8 mouse cellular contexts compared by ENCODE assay signal in genomic region chr3:89411490-89412393, GRCm38 (mm10). TPM values are rescaled to one million over a fixed set of nuclear protein-coding genes. Genes with fewer than 3 reads are reported as not detected.
DNase-seq lines count a peak whose midpoint lies in the region; ATAC-seq and TF ChIP-seq lines count a peak whose summit lies in the region.

Flad1 (minus strand) TSS chr3:89411870.

- H3K27ac ChIP-seq in heart, embryonic 11.5 days (ENCODE audit: low read depth, low read length): peak within 1 kb of the TSS; percentile 6; the same call in 1 of the 2 replicates
- peak within 1 kb of the TSS; percentile 57 for H3K27ac ChIP-seq in kidney, embryonic 16.5 days (ENCODE audit: low read length)
- peak within 1 kb of the TSS; percentile 93 for H3K27ac ChIP-seq in liver, adult 2 months (replicated peaks; ENCODE audit: insufficient read depth, low read depth, low read length)

- peak; percentile 100 for DNase-seq in brain, embryonic 14.5 days (ENCODE audit: low read depth)
- peak; percentile 99 for DNase-seq in liver, adult 2 months (ENCODE audit: extremely low read depth, low read depth, low spot score)
- peak; percentile 100 for DNase-seq in splenic B cell, adult 2 months (ENCODE audit: low read depth, low spot score)

- H3K4me2 ChIP-seq in heart, embryonic 11.5 days: peak within 1 kb of the TSS; percentile 67
- H3K4me2 ChIP-seq in kidney, embryonic 16.5 days (replicated peaks; ENCODE audit: low read depth, low read length): peak within 1 kb of the TSS; percentile 68
- H3K4me2 ChIP-seq in myocyte (ENCODE audit: low read depth): peak within 1 kb of the TSS; percentile 86

- no peak for TF ChIP-seq POLR2A in brain, embryonic 14.5 days (IDR thresholded peaks at IDR 0.05; ENCODE audit: borderline replicate concordance, extremely low read depth, insufficient read depth, insufficient read length, poor library complexity, severe bottlenecking)
- TF ChIP-seq POLR2A in liver, adult 2 months (IDR thresholded peaks at IDR 0.05; ENCODE audit: extremely low read depth, insufficient read depth, low read length): no peak
- TF ChIP-seq POLR2A in myocyte (IDR thresholded peaks at IDR 0.05; ENCODE audit: insufficient read length, low read depth): no peak

- H3K79me2 ChIP-seq in C2C12 (ENCODE audit: control insufficient read depth, insufficient read depth): peaks cover 30% of the 10 kb centered on the region
- H3K79me2 ChIP-seq in liver, adult 2 months (ENCODE audit: control insufficient read depth, insufficient read depth, low read length): peaks cover 5% of the 10 kb centered on the region; the same call in 1 of the 2 replicates
- H3K79me2 ChIP-seq in myocyte (ENCODE audit: control insufficient read depth, insufficient read depth): peaks cover 18% of the 10 kb centered on the region

- H3K36me3 ChIP-seq in C2C12 (ENCODE audit: control insufficient read depth, insufficient read depth) (peaks cover 41% of the 10 kb centered on the region), myocyte (ENCODE audit: control insufficient read depth, insufficient read depth) (peaks cover 11% of the 10 kb centered on the region)
- peaks cover 61% of the 10 kb centered on the region for H3K36me3 ChIP-seq in erythroblast, embryonic 14.5 days (ENCODE audit: control insufficient read depth)
- peaks cover 22% of the 10 kb centered on the region for H3K36me3 ChIP-seq in heart, embryonic 11.5 days (ENCODE audit: control insufficient read depth, insufficient read depth, low read length)
- H3K36me3 ChIP-seq in kidney, embryonic 16.5 days (ENCODE audit: insufficient read depth, low read length): peaks cover 39% of the 10 kb centered on the region
- H3K36me3 ChIP-seq in liver, adult 2 months (ENCODE audit: control insufficient read depth, insufficient read depth, low read length): peaks cover 4% of the 10 kb centered on the region
- peaks cover 7% of the 10 kb centered on the region; the same call in 1 of the 2 replicates for H3K36me3 ChIP-seq in splenic B cell, adult 2 months (ENCODE audit: control insufficient read depth, insufficient read depth, low read length, poor library complexity, severe bottlenecking)

- peak; percentile 98 for ATAC-seq in heart, embryonic 11.5 days (replicated peaks; ENCODE audit: insufficient number of reproducible peaks, low FRiP score, low TSS enrichment)
- ATAC-seq in kidney, embryonic 16.5 days (ENCODE audit: low FRiP score, low TSS enrichment): peak; percentile 100

- 6% methylated on average over 28 of the region's 28 CpGs for WGBS in heart, embryonic 11.5 days (ENCODE audit: insufficient replicate concordance)
- WGBS in kidney, embryonic 16.5 days: 5% methylated on average over 28 of the region's 28 CpGs
- 3% methylated on average over 28 of the region's 28 CpGs for WGBS in liver, adult 2 months

- H3K27me3 ChIP-seq in C2C12 (ENCODE audit: control insufficient read depth, insufficient read depth, insufficient read length) (no peaks in the 10 kb centered on the region), myocyte (ENCODE audit: control insufficient read depth, insufficient read depth, insufficient read length) (no peaks in the 10 kb centered on the region)
- H3K27me3 ChIP-seq in erythroblast, embryonic 14.5 days (ENCODE audit: control insufficient read depth): no peaks in the 10 kb centered on the region
- H3K27me3 ChIP-seq in heart, embryonic 11.5 days (ENCODE audit: control insufficient read depth, insufficient read depth, low read length): no peaks in the 10 kb centered on the region
- no peaks in the 10 kb centered on the region for H3K27me3 ChIP-seq in kidney, embryonic 16.5 days (ENCODE audit: insufficient read depth, low read length)
- no peaks in the 10 kb centered on the region for H3K27me3 ChIP-seq in liver, adult 2 months (ENCODE audit: control insufficient read depth, insufficient read depth, low read length)
- H3K27me3 ChIP-seq in splenic B cell, adult 2 months (ENCODE audit: control insufficient read depth, insufficient read depth, low read length, poor library complexity, severe bottlenecking): no peaks in the 10 kb centered on the region

- H3K79me3 ChIP-seq in C2C12 (ENCODE audit: low read depth): peaks cover 20% of the 10 kb centered on the region

- peak within 1 kb of the TSS; percentile 77 for H3K9ac ChIP-seq in heart, embryonic 11.5 days (ENCODE audit: low read depth, low read length)
- H3K9ac ChIP-seq in kidney, embryonic 16.5 days (replicated peaks; ENCODE audit: low read length): peak within 1 kb of the TSS; percentile 68
- H3K9ac ChIP-seq in liver, adult 2 months (ENCODE audit: low read depth, low read length): peak within 1 kb of the TSS; percentile 83

- peaks cover 42% of the 10 kb centered on the region for H3K4me1 ChIP-seq in erythroblast, embryonic 14.5 days (ENCODE audit: control insufficient read depth)
- peaks cover 6% of the 10 kb centered on the region for H3K4me1 ChIP-seq in heart, embryonic 11.5 days (ENCODE audit: control insufficient read depth, insufficient read depth, low read length)
- peaks cover 12% of the 10 kb centered on the region for H3K4me1 ChIP-seq in kidney, embryonic 16.5 days (ENCODE audit: insufficient read depth, low read length)
- H3K4me1 ChIP-seq in liver, adult 2 months (ENCODE audit: control insufficient read depth, insufficient read depth, low read length): peaks cover 22% of the 10 kb centered on the region

- peak within 1 kb of the TSS; percentile 75 for H3ac ChIP-seq in C2C12 (ENCODE audit: control insufficient read depth, insufficient read length, low read depth)
- H3ac ChIP-seq in myocyte (ENCODE audit: control insufficient read depth, insufficient read length): no peak within 1 kb of the TSS

- H3K9me3 ChIP-seq in erythroblast, embryonic 14.5 days (ENCODE audit: control insufficient read depth, low read length): peaks cover 3% of the 10 kb centered on the region
- no peaks in the 10 kb centered on the region for H3K9me3 ChIP-seq in heart, embryonic 11.5 days (replicated peaks; ENCODE audit: control insufficient read depth, low read length)
- H3K9me3 ChIP-seq in kidney, embryonic 16.5 days (ENCODE audit: low read length): no peaks in the 10 kb centered on the region

- no peak for TF ChIP-seq CTCF in C2C12 (IDR thresholded peaks at IDR 0.05; ENCODE audit: control insufficient read depth, insufficient read depth, insufficient read length)
- TF ChIP-seq CTCF in brain, embryonic 14.5 days (IDR thresholded peaks at IDR 0.05; ENCODE audit: borderline replicate concordance, extremely low read depth, insufficient read depth, insufficient read length): no peak
- TF ChIP-seq CTCF in liver, adult 2 months (IDR thresholded peaks at IDR 0.05; ENCODE audit: low read depth, low read length): no peak

- H3K4me3 ChIP-seq in C2C12 (ENCODE audit: insufficient read depth, poor library complexity, severe bottlenecking) (peak within 1 kb of the TSS; percentile 37), myocyte (peak within 1 kb of the TSS; percentile 41)
- H3K4me3 ChIP-seq in erythroblast, embryonic 14.5 days (replicated peaks): peak within 1 kb of the TSS; percentile 77
- H3K4me3 ChIP-seq in heart, embryonic 11.5 days (ENCODE audit: low read depth, low read length): peak within 1 kb of the TSS; percentile 67
- peak within 1 kb of the TSS; percentile 67 for H3K4me3 ChIP-seq in kidney, embryonic 16.5 days (ENCODE audit: low read length)
- peak within 1 kb of the TSS; percentile 69 for H3K4me3 ChIP-seq in liver, adult 2 months (ENCODE audit: insufficient read depth, low read depth, low read length)

TF ChIP-seq in C2C12, 6 proteins besides CTCF, POLR2A, EP300 and RAD21:
- no peak for TF ChIP-seq MAX (IDR thresholded peaks at IDR 0.05)
- TF ChIP-seq FOSL1 (IDR thresholded peaks at IDR 0.05; ENCODE audit: insufficient read depth, low read length, poor library complexity, severe bottlenecking): no peak
- no peak for TF ChIP-seq MYOG (IDR thresholded peaks at IDR 0.05; ENCODE audit: control insufficient read depth, extremely low read depth, insufficient read length)
- TF ChIP-seq USF1 (IDR thresholded peaks at IDR 0.05; ENCODE audit: low read depth): no peak
- no peak for TF ChIP-seq MYOD1 (IDR thresholded peaks at IDR 0.05; ENCODE audit: control insufficient read depth, insufficient read length, low read depth)
- no peak for TF ChIP-seq CEBPB (IDR thresholded peaks at IDR 0.05; ENCODE audit: low read depth)
TF ChIP-seq in C2C12: peak in this region for 0.

TF ChIP-seq in myocyte, 11 proteins besides CTCF, POLR2A, EP300 and RAD21:
- TF ChIP-seq POLR2AphosphoS2 (IDR thresholded peaks at IDR 0.05; ENCODE audit: insufficient read length, low read depth) (peak; percentile 54), E2F4 (IDR thresholded peaks at IDR 0.05; ENCODE audit: insufficient read depth) (no peak), MYOG (IDR thresholded peaks at IDR 0.05; ENCODE audit: control insufficient read depth in 1 of 3, insufficient read depth in 1 of 3, insufficient read length in 2 of 3, low read depth in 2 of 3) (no peak), MYOD1 (IDR thresholded peaks at IDR 0.05; ENCODE audit: control insufficient read depth in 1 of 3, insufficient read length in 2 of 3, low read depth in 2 of 3) (no peak), MAX (IDR thresholded peaks at IDR 0.05; ENCODE audit: low read depth) (no peak), CEBPB (IDR thresholded peaks at IDR 0.05; ENCODE audit: insufficient read depth, poor library complexity, severe bottlenecking) (peak; percentile 63; the same call in 1 of the 2 replicates), REST (IDR thresholded peaks at IDR 0.05; ENCODE audit: insufficient read depth, insufficient read length) (no peak), TCF12 (IDR thresholded peaks at IDR 0.05; ENCODE audit: insufficient read depth, poor library complexity, severe bottlenecking) (no peak), USF1 (IDR thresholded peaks at IDR 0.05; ENCODE audit: low read depth) (no peak), SRF (IDR thresholded peaks at IDR 0.05; ENCODE audit: control insufficient read depth, insufficient read length, low read depth) (no peak), TCF3 (IDR thresholded peaks at IDR 0.05; ENCODE audit: insufficient read length, low read depth) (no peak)

RNA-seq across cellular contexts. Expression of gene Flad1, which starts in this region (rescaled TPM):
- polyA plus RNA-seq in C2C12 (2012; fragmentation: generic; extraction: Trizol) (11.0 TPM), myocyte (2012; fragmentation: generic; extraction: Trizol) (19.8 TPM)
- 39.4 and 53.9 TPM in 2 replicates for polyA plus RNA-seq in brain, embryonic 14.5 days (2012; rRNA removed)
- 1.3 and 1.6 TPM in 2 replicates for polyA plus RNA-seq in erythroblast, embryonic 14.5 days (2012)
- polyA plus RNA-seq in heart, embryonic 11.5 days (2014; fragmentation: Nextera tagmentation; extraction: Ambion mirVana): 33.7 and 34.2 TPM in 2 replicates
- 35.0 and 39.3 TPM in 2 replicates for polyA plus RNA-seq in kidney, embryonic 16.5 days (2015; fragmentation: Nextera tagmentation; extraction: Ambion mirVana)
- 29.0 and 33.0 TPM in 2 replicates for total RNA-seq in liver, adult 2 months (2014; rRNA removed)
- 62.6 and 67.3 TPM in 2 replicates for polyA plus RNA-seq in liver, adult 2 months (2012; rRNA removed)

Comparison
In these comparisons a context has a peak if more than half of its experiments do, and no peak if none do; other contexts are left out.
1. Peak in every context shown above with its lines: DNase-seq, ATAC-seq, H3K4me3 ChIP-seq and H3K27ac ChIP-seq.
2. H3K27ac ChIP-seq: peak in every context shown above with its lines; median percentile 93 in liver, adult 2 months; 57 in kidney, embryonic 16.5 days; 6 in heart, embryonic 11.5 days.